Mouse (Mus musculus): Measurements from ENCODE around the gene Rab15. TPM values are rescaled to one million over a fixed set of nuclear protein-coding genes. Genes with fewer than 3 reads are reported as not detected.

Rab15 gene
- polyA plus RNA-seq, 2 experiments from 2014 or later = not detected

- no peak for ATAC-seq
Observed at GRCm38 (mm10) chr12:76776898-76777297, 45.8 kb downstream of the Rab15 start.

- no peak for ATAC-seq
Observed at GRCm38 (mm10) chr12:76775132-76775531, 47.6 kb downstream of the Rab15 start.

GRCm38 (mm10) chr12:76774652-76775051 lies 48.1 kb downstream of the Rab15 start:
- no peak for ATAC-seq

GRCm38 (mm10) chr12:76771540-76771939 lies 51.2 kb downstream of the Rab15 start:
- ATAC-seq = no peak

- no peak for ATAC-seq
Observed at GRCm38 (mm10) chr12:76770841-76771500, 51.7 kb downstream of the Rab15 start.

- ATAC-seq = no peak
Observed at GRCm38 (mm10) chr12:76765901-76766630, 56.6 kb downstream of the Rab15 start.

- ATAC-seq = peak; percentile 96
Observed at GRCm38 (mm10) chr12:76765354-76765851, 57.3 kb downstream of the Rab15 start, which contains the start of the genes Churc1 and Fntb. Churc1 (plus strand) TSS chr12:76765538. Fntb (plus strand) TSS chr12:76765589.

- peak; percentile 96 for ATAC-seq
Observed at GRCm38 (mm10) chr12:76752652-76753318, 69.9 kb downstream of the Rab15 start.

- no peak for ATAC-seq
Observed at GRCm38 (mm10) chr12:76750866-76751459, 71.7 kb downstream of the Rab15 start.

Other genes starting within 250 kb of the Rab15 start
- under 1 TPM; 0.28 to 0.37 TPM for gene Sptb, start 112.4 kb downstream of the Rab15 start, polyA plus RNA-seq (2017; shearing (Covaris generic))
- 100 to 1,000 TPM; 149 to 159 TPM for gene Churc1, start 57.4 kb downstream of the Rab15 start, polyA plus RNA-seq (2017; shearing (Covaris generic))
- gene Fntb, start 57.3 kb downstream of the Rab15 start, polyA plus RNA-seq (2017; shearing (Covaris generic)) = 10 to 100 TPM; 16.5 to 22.9 TPM
- gene Gpx2, start 27.4 kb downstream of the Rab15 start, polyA plus RNA-seq (2017; shearing (Covaris generic)) = not detected
- gene Max, start 139.3 kb upstream of the Rab15 start, polyA plus RNA-seq (2017; shearing (Covaris generic)) = 10 to 100 TPM; 75.9 to 95.3 TPM

All from activated CD4-positive, CD25-positive, alpha-beta regulatory T cell, adult 4 months (primary cell).